In the genomic region with DNA sequence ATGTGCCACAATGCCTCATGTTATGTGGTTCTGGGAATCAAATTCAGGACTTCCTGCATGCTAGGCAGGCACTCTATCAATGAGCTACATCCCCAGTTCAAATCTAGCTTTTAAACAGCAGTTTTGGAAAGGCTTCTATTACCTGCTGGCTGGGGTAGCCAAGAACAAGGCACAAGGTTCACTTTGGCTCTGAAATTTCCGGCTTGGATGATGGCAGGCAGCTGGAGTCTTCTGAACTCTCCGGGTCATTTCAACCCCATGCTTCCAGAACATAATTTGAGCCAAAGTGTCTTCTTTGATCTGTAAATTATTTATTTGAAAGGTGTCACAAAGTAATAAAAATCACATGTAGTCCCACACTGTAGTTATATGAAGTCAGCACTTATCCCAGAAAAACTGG, we compare ENCODE assay signal across 27 mouse cellular contexts. TPM values are rescaled to one million over a fixed set of nuclear protein-coding genes. Genes with fewer than 3 reads are reported as not detected.
"Had no signal": no experiment of that assay in that cellular context is flagged by ENCODE, and none has a peak within 500 bp of the region (broad histone marks: within the 10 kb centered on the region; RNA-seq: fewer than 3 reads in every experiment).

No protein-coding gene starts in this region.

- H3K4me2 ChIP-seq: hindbrain, embryonic 15.5 days; limb, embryonic 13.5 days; liver, embryonic 11.5 days; lung, embryonic 14.5 days; midbrain, embryonic 13.5 days; neural tube, embryonic 13.5 days; stomach, embryonic 15.5 days had no signal

- H3K27ac ChIP-seq: hindbrain, embryonic 15.5 days; limb, embryonic 10.5 days; limb, embryonic 13.5 days; liver, embryonic 14.5 days; macrophage; midbrain, embryonic 10.5 days; midbrain, embryonic 13.5 days; neural tube, embryonic 13.5 days; stomach, embryonic 15.5 days had no signal

- ATAC-seq: intestine, postnatal 0 days; liver, postnatal 0 days; lung, postnatal 0 days; midbrain, embryonic 13.5 days; midbrain, embryonic 16.5 days had no signal

- H3K27me3 ChIP-seq: hindbrain, embryonic 15.5 days; limb, embryonic 13.5 days; midbrain, embryonic 13.5 days; neural tube, embryonic 13.5 days; stomach, embryonic 15.5 days had no signal

- H3K36me3 ChIP-seq: hindbrain, embryonic 15.5 days; limb, embryonic 10.5 days; limb, embryonic 13.5 days; midbrain, embryonic 10.5 days; midbrain, embryonic 13.5 days; neural tube, embryonic 13.5 days; stomach, embryonic 15.5 days had no signal

- H3K4me3 ChIP-seq: hindbrain, embryonic 15.5 days; limb, embryonic 10.5 days; limb, embryonic 13.5 days; midbrain, embryonic 10.5 days; midbrain, embryonic 13.5 days; myocyte; neural tube, embryonic 13.5 days; stomach, embryonic 15.5 days had no signal

- H3K9ac ChIP-seq: hindbrain, embryonic 15.5 days; limb, embryonic 13.5 days; liver, embryonic 14.5 days; liver, postnatal 0 days; lung, embryonic 14.5 days; midbrain, embryonic 13.5 days; neural tube, embryonic 13.5 days; stomach, embryonic 15.5 days had no signal

- DNase-seq: liver, postnatal 0 days; lung, embryonic 14.5 days; retina, postnatal 1 day; right cerebral cortex, postnatal 25 days; spleen, adult 18-20 months; thymus, adult 18-20 months; thymus, postnatal 36 days had no signal

- H3K9me3 ChIP-seq: hindbrain, embryonic 15.5 days; limb, embryonic 10.5 days; limb, embryonic 13.5 days; midbrain, embryonic 10.5 days; midbrain, embryonic 13.5 days; neural tube, embryonic 13.5 days; stomach, embryonic 15.5 days had no signal

- H3K4me1 ChIP-seq: hindbrain, embryonic 15.5 days; limb, embryonic 10.5 days; midbrain, embryonic 13.5 days; neural tube, embryonic 13.5 days; stomach, embryonic 15.5 days had no signal

RNA-seq across cellular contexts. Expression of gene Slc22a6, which starts 4.7 kb away (rescaled TPM):
- total RNA-seq: megakaryocyte, adult 5-6 weeks; monocyte, adult 5-6 weeks; neutrophil, adult 5-6 weeks had no signal
- polyA plus RNA-seq: intestine, embryonic 14.5 days; limb, embryonic 10.5 days; limb, embryonic 13.5 days; liver, embryonic 11.5 days; liver, postnatal 0 days; lung, embryonic 14.5 days; lung, postnatal 0 days; macrophage; myocyte; stomach, embryonic 15.5 days; testis, adult 2 months; urinary bladder, adult 2 months had no signal

RNA-seq across cellular contexts. Expression of gene Slc22a8, which starts 22.1 kb away (rescaled TPM):
- total RNA-seq: megakaryocyte, adult 5-6 weeks; monocyte, adult 5-6 weeks; neutrophil, adult 5-6 weeks had no signal
- polyA plus RNA-seq: limb, embryonic 10.5 days; limb, embryonic 13.5 days; lung, embryonic 14.5 days; macrophage; myocyte; urinary bladder, adult 2 months had no signal

RNA-seq across cellular contexts. Expression of gene Chrm1, which starts 50.5 kb away (rescaled TPM):
- total RNA-seq: monocyte, adult 5-6 weeks; neutrophil, adult 5-6 weeks had no signal
- polyA plus RNA-seq: liver, postnatal 0 days; macrophage; midbrain, embryonic 10.5 days; myocyte had no signal
